Mouse (Mus musculus) gonadal fat pad, adult 2 months (tissue): ENCODE measurements around the gene Thap8. TPM values are rescaled to one million over a fixed set of nuclear protein-coding genes. Genes with fewer than 3 reads are reported as not detected.

Source experiments
- DNase-seq: peaks from one replicate; pipeline ENCODE4 v3.0.0-alpha.2; 2012; ENCODE audit warnings: low read depth
- polyA plus RNA-seq: library from polyadenylated mRNA; depleted of rRNA; stranded (reverse); fragments of >200 nt; gene quantifications from 2 replicates; pipeline ENCODE4 v1.2.3, GENCODE M21; 2012

Thap8 gene
- polyA plus RNA-seq, 1 experiment, result 1.3 TPM

GRCm38 (mm10) chr7:30286701-30287410 is 7.0 kb downstream of the Thap8 start:
- DNase-seq, result no peak

- no peak for DNase-seq
These were observed 8.2 kb downstream of the Thap8 start for GRCm38 (mm10) chr7:30288046-30288445.

GRCm38 (mm10) chr7:30289071-30289713 is 9.3 kb downstream of the Thap8 start:
- no peak for DNase-seq

GRCm38 (mm10) chr7:30289714-30290399 is 10.0 kb downstream of the Thap8 start:
- no peak for DNase-seq

- no peak for DNase-seq
These were observed 11.6 kb downstream of the Thap8 start, which contains the start of gene Clip3 for GRCm38 (mm10) chr7:30291215-30292131. Gene Clip3 (plus strand): TSS chr7:30291728.

- DNase-seq, result no peak
These were observed 13.9 kb downstream of the Thap8 start for GRCm38 (mm10) chr7:30293795-30294194.

GRCm38 (mm10) chr7:30294296-30294695 is 14.4 kb downstream of the Thap8 start:
- DNase-seq, result no peak

GRCm38 (mm10) chr7:30295103-30295502 is 15.2 kb downstream of the Thap8 start:
- no peak for DNase-seq

- DNase-seq, result no peak
These were observed 16.9 kb downstream of the Thap8 start for GRCm38 (mm10) chr7:30296816-30297215.

GRCm38 (mm10) chr7:30297266-30297665 is 17.4 kb downstream of the Thap8 start:
- no peak for DNase-seq

GRCm38 (mm10) chr7:30300914-30301313 is 21.0 kb downstream of the Thap8 start:
- no peak for DNase-seq

- no peak for DNase-seq
These were observed 26.3 kb downstream of the Thap8 start for GRCm38 (mm10) chr7:30306083-30306779.

GRCm38 (mm10) chr7:30308076-30309005 is 28.4 kb downstream of the Thap8 start, which contains the start of gene Alkbh6:
Gene Alkbh6 (plus strand): TSS chr7:30308717.
- peak; percentile 54 for DNase-seq

GRCm38 (mm10) chr7:30309395-30310129 is 29.7 kb downstream of the Thap8 start:
- no peak for DNase-seq

- DNase-seq, result no peak
These were observed 30.2 kb downstream of the Thap8 start for GRCm38 (mm10) chr7:30310136-30310535.

GRCm38 (mm10) chr7:30313666-30314320 is 33.9 kb downstream of the Thap8 start:
- DNase-seq, result no peak

GRCm38 (mm10) chr7:30314721-30315155 is 34.8 kb downstream of the Thap8 start, which contains the start of gene Syne4:
Gene Syne4 (plus strand): TSS chr7:30314807.
- no peak for DNase-seq
